Mouse (Mus musculus) hindbrain, embryonic 12.5 days (tissue): ENCODE results near the gene Nfu1. TPM values are rescaled to one million over a fixed set of nuclear protein-coding genes. Genes with fewer than 3 reads are reported as not detected.
"Not testable (repeated sequence)": the region's sequence is repeated elsewhere in the genome, so short reads cannot be mapped to it uniquely, and the experiment has no call there.

Experiments
- ATAC-seq: fragments of 200-750 bp; cut with Nextera tagmentation; 2 replicates; pipeline ENCODE4 v1.8.0; 2017; ENCODE audit warnings: moderate TSS enrichment; ENCODE audit not compliant: low FRiP score
- H3K27ac ChIP-seq: fragments of 300-500 bp; sonication (generic); 2 replicates; pipeline ENCODE4 v1.5.1; 2016; ENCODE audit warnings: mild to moderate bottlenecking
- H3K27me3 ChIP-seq: fragments of 300-500 bp; sonication (generic); 2 replicates; pipeline ENCODE4 v1.6.1; 2016; ENCODE audit warnings: mild to moderate bottlenecking
- H3K36me3 ChIP-seq: fragments of 300-500 bp; sonication (generic); 2 replicates; pipeline ENCODE4 v1.6.1; 2016; ENCODE audit warnings: mild to moderate bottlenecking
- H3K4me1 ChIP-seq: fragments of 300-500 bp; sonication (generic); 2 replicates; pipeline ENCODE4 v1.6.1; 2016
- H3K4me2 ChIP-seq: fragments of 300-500 bp; sonication (generic); replicated peaks from 2 replicates; pipeline ENCODE4 v1.6.1; 2016; ENCODE audit warnings: mild to moderate bottlenecking
- H3K4me3 ChIP-seq: fragments of 300-500 bp; sonication (generic); 2 replicates; pipeline ENCODE4 v1.5.1; 2016; ENCODE audit warnings: mild to moderate bottlenecking
- H3K9ac ChIP-seq: fragments of 300-500 bp; sonication (generic); 2 replicates; pipeline ENCODE4 v1.6.1; 2016; ENCODE audit warnings: mild to moderate bottlenecking, moderate library complexity
- H3K9me3 ChIP-seq: fragments of 300-500 bp; sonication (generic); replicated peaks from 2 replicates; pipeline ENCODE4 v1.6.1; 2016; ENCODE audit warnings: mild to moderate bottlenecking
- WGBS: fragments of 180-500 bp; shearing (Covaris S2); methylation state at CpG from one replicate; pipeline ENCODE4 v1.1.7; 2016; 5-methylcytosine and 5-hydroxymethylcytosine counted together
- polyA plus RNA-seq: library from polyadenylated mRNA; unstranded; fragments of >200 nt; fragmentation: Nextera tagmentation; extraction: Ambion mirVana; gene quantifications from 2 replicates; pipeline ENCODE4 v1.2.1, GENCODE M21; 2016

Nfu1 gene
- polyA plus RNA-seq, 1 experiment from 2014 or later = 94.0 TPM

DNA sequence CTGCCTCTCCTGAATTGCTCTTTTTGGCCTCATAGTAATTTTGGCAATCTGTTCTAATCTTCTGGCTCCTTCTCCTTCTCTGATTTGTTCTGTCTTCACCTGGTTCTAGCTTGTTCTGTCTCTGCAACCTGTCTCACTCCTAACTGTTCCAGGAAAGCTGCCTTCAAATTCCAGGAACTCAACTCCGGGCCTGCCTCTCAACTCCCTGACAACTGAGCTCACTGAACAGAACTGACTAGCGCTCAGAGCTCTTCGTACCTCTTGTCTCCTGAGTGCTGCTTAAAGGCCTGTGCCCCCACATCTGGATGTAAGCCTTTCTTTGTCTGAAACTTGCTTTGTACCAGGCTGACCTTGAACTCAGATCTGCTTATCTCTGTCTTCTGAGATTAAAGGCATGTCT is 23.4 kb downstream of the Nfu1 start:
- no peaks in the 10 kb centered on the region for H3K4me1 ChIP-seq
- H3K36me3 ChIP-seq = peaks cover 22% of the 10 kb centered on the region
- H3K4me2 ChIP-seq = no peak overlapping the region
- no peak overlapping the region for H3K27ac ChIP-seq
- no peak overlapping the region for H3K4me3 ChIP-seq
- H3K27me3 ChIP-seq = no peaks in the 10 kb centered on the region
- no peak overlapping the region for H3K9ac ChIP-seq
- ATAC-seq = no peak
- 0 out of 2 replicates have a peak, but pooled peaks cover 5% of the 10 kb centered on the region for H3K9me3 ChIP-seq
- 93% methylated on average over 3 of the region's 3 CpGs for WGBS

DNA sequence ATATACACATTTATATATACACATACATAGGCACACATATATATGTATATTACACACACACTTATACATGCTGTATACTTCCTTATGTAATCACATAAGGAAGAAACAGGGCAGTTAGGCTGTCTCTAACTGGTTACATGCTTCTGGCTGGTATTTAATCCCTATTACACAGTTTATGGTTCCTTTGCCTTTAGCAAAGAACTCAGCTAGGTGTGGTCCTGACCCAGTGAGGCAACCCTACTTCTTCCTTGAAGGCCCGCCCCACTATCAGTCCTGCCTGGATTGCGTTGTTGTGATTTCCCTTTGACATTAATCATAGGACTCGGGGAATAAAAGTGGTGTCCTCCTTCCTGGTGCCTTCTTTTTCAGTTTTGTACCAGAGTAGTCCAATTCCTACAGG is 25.4 kb downstream of the Nfu1 start:
- no peak for ATAC-seq
- H3K27ac ChIP-seq = no peak overlapping the region
- no peaks in the 10 kb centered on the region for H3K27me3 ChIP-seq
- 0 out of 2 replicates have a peak, but pooled peaks cover 5% of the 10 kb centered on the region for H3K9me3 ChIP-seq
- no peak overlapping the region for H3K4me2 ChIP-seq
- peaks cover 4% of the 10 kb centered on the region; the same call in 1 of the 2 replicates for H3K36me3 ChIP-seq
- H3K9ac ChIP-seq = no peak overlapping the region
- WGBS = 97% methylated on average over 3 of the region's 3 CpGs
- H3K4me1 ChIP-seq = no peaks in the 10 kb centered on the region
- H3K4me3 ChIP-seq = no peak overlapping the region

DNA sequence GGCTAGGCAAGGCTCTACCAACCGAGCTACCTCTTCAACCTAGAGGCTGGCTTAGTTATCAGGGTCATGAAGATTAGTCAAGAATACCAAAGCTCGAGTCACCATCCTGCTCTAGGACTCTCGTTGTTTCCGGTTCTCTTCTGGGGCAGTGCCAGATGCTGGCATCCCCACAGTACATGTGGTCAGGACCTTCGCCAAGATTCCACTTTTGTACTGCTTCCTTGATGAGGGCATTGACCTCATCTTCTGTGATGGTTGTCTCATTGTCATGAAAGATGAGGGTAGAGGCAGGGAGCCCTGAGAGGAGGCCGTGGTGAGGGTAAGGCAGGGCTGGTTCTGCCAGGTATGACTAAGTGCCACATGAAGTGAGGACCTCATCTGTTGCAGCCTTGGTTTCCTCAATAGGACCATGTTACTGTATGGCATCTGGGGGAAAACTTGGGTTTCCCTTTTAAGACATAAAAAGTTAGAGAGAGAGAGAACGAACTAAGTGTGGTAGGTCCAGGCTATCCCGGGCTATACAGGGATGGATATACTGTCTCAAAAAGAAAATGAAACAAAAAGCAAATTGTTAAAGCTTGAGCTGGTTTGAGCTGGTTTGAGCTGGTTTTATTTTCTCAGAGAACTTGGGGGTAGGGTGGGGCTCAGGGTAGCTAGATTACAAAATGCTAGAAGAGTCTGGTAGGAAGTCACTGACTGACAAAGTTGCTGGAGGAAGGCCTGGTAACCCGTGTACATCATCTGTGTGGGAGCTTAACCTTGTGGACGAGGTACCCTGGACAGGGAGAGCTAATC is 29.0 kb downstream of the Nfu1 start:
- Histone ChIP-seq H3K4me1 (no peaks in the 10 kb centered on the region), H3K4me3 (no peak overlapping the region), H3K4me2 (no peak overlapping the region), H3K9me3 (0 out of 2 replicates have a peak, but pooled peaks cover 5% of the 10 kb centered on the region), H3K27me3 (no peaks in the 10 kb centered on the region), H3K9ac (no peak overlapping the region), H3K36me3 (no peaks in the 10 kb centered on the region), H3K27ac (no peak overlapping the region)
- 92% methylated on average over 10 of the region's 10 CpGs for WGBS
- ATAC-seq = no peak

DNA sequence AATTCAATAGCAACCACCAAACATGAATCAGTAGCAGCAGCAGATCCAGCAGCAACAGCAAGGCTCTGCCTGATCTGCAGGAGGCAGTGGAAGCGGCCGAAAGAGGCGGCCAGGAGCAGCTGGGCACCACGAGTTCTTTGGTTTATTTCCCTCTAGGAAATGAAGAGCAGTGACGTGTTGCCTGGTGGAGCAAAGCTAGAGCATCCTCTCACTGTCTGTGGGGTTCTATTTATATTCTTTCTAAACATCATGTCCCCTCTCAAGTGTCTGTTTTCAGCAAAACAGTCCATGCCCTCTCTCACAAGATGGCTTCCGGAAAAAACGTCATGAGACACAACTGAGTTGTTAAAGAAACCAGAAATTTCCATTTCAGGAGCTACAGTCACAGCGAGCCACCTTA is 30.1 kb downstream of the Nfu1 start:
- Histone ChIP-seq H3K4me2 (no peak overlapping the region), H3K27me3 (no peaks in the 10 kb centered on the region), H3K27ac (no peak overlapping the region), H3K9ac (no peak overlapping the region), H3K4me3 (no peak overlapping the region), H3K36me3 (no peaks in the 10 kb centered on the region), H3K4me1 (peaks cover 8% of the 10 kb centered on the region), H3K9me3 (0 out of 2 replicates have a peak, but pooled peaks cover 5% of the 10 kb centered on the region)
- WGBS = 91% methylated on average over 8 of the region's 8 CpGs
- no peak for ATAC-seq

DNA sequence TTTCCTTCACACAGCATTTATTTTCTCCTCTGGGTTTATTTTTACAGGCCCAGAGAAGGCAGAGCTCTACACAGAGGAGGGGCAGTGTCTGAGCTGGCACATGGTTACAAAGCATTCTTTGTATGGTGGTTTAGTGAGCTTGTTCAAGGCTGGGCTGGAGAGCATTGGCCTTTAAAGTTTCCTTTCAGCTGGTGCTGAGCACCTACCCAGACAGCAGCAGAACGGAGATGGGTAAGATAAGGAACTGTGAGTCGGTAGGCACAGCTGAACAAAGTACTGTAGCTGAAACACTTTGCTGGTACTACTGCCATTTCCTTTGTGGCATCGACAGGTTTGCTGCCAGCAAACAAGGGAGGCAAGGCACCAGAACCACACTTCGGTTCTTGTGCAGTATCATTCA is 31.9 kb downstream of the Nfu1 start:
- ATAC-seq = no peak
- Histone ChIP-seq H3K27me3 (no peaks in the 10 kb centered on the region), H3K4me3 (no peak overlapping the region), H3K27ac (peak overlapping the region; percentile 62; the same call in 1 of the 2 replicates), H3K36me3 (no peaks in the 10 kb centered on the region), H3K9me3 (0 out of 2 replicates have a peak, but pooled peaks cover 5% of the 10 kb centered on the region), H3K4me1 (peaks cover 10% of the 10 kb centered on the region), H3K9ac (no peak overlapping the region), H3K4me2 (no peak overlapping the region)
- WGBS = 79% methylated on average over 4 of the region's 4 CpGs

DNA sequence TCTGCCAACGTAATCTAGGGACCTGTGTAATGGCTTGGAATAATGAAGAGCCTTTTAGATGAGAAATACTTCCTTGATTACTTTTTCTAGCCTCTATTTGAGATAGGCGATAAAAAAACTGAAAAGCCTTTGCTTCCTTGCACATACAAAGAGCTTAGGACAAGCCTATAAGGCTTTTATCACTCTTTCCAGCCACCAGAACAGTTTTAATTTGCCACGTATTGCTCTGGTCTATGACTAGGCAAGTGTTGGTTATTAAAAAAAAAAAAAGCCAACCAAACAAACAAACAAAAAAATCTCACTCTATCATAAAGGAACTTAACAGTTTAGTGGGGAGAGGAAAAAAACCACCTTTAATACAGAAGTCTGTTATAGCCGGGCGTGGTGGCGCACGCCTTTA is 32.4 kb downstream of the Nfu1 start:
- WGBS = 86% methylated on average over 7 of the region's 7 CpGs
- Histone ChIP-seq H3K9me3 (0 out of 2 replicates have a peak, but pooled peaks cover 5% of the 10 kb centered on the region), H3K27me3 (no peaks in the 10 kb centered on the region), H3K4me3 (no peak overlapping the region), H3K4me2 (peak overlapping the region; percentile 75), H3K4me1 (peaks cover 10% of the 10 kb centered on the region), H3K27ac (peak overlapping the region; percentile 62; the same call in 1 of the 2 replicates), H3K9ac (no peak overlapping the region), H3K36me3 (no peaks in the 10 kb centered on the region)
- no peak for ATAC-seq

DNA sequence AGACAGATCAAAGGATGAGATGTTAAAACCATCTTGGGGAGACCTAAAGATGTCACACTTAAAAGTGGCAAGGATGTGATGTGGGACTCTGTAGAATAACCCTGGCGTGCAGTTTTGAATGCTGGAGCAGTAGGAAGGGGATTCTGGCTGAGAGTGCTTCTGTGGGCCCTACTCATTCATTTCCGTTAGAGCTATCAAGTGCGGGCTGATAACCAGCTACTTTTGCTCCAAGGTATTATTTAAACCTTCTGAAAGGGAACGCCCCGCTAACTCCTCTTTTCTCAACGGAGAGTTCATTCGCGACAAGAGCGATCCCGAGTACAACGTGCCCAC is 32.9 kb downstream of the Nfu1 start:
- Histone ChIP-seq H3K27ac (peak overlapping the region; percentile 98), H3K4me2 (peak overlapping the region; percentile 75), H3K4me3 (peak overlapping the region; percentile 84), H3K4me1 (peaks cover 10% of the 10 kb centered on the region), H3K36me3 (no peaks in the 10 kb centered on the region), H3K27me3 (no peaks in the 10 kb centered on the region), H3K9ac (peak overlapping the region; percentile 91), H3K9me3 (0 out of 2 replicates have a peak, but pooled peaks cover 2% of the 10 kb centered on the region)
- ATAC-seq = no peak
- WGBS = under 1% methylated on average over 11 of the region's 11 CpGs

DNA sequence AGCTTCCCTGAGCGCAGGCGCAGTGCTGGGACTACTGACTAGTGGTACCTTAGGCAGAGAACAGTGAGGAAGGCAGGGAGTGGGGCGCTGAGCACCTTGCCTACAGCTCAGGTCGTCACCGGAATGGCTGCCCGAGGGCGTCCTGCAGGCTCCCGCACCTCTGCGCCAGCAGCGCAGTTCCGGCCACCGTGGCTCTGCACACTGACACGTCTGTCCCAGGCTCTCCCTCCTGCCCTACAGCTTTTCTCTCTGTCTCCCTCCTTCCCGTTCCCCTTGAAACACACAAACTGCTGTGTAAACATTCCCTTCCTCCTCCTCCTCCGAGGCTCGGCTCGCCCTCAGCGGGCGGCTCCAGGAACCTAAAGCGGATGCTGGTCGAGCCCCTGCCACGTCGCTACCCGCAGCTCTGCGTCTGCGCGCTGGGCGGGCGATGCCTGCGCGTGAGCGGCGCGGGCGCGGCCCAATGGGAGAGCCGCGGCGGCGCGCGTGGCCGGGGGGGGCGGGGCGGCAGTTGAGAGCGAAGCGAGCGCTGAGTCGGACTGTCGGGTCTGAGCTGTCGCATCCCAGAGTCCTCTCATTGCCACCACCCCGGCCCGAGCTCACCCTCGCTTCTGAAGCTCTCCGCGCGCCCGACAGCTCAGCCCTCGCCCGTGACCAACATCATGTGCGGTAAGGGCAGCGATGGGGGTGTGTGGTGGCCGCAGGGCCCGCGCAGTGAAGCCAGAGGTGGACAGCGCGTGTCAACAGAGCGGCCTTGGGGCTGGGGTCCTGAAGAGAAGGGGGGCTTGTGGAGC is 33.5 kb downstream of the Nfu1 start, which contains the start of gene Gfpt1:
Gene Gfpt1, plus strand, starts transcription at position 510 of the 794 bp plus-strand sequence.
- under 1% methylated on average over 67 of the region's 68 CpGs for WGBS
- ATAC-seq = peak; percentile 97

DNA sequence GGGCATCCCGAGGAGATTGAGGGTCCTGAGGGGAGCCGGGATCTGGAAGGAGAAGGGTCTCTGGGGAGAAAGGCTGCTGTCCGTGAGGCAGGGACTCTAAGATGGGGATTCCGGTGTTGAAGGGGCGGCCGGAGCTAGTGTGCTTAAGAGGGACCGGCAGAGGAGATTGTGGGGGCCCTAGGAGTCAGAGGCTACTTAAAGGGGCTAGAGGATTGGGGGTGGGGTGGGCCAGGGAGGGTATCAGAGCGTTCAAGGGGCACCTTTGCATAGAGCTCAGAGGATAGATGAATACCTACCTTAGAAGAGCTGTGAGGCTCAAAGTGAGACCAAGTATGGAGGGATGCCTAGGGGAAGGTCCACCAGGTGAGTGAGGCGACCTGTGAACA is 34.1 kb downstream of the Nfu1 start:
- Histone ChIP-seq H3K27me3 (no peaks in the 10 kb centered on the region), H3K4me1 (peaks cover 10% of the 10 kb centered on the region), H3K9ac (peak overlapping the region; percentile 91), H3K9me3 (no peaks in the 10 kb centered on the region), H3K36me3 (no peaks in the 10 kb centered on the region), H3K27ac (peak overlapping the region; percentile 98), H3K4me3 (peak overlapping the region; percentile 84), H3K4me2 (peak overlapping the region; percentile 75)
- 1% methylated on average over 9 of the region's 9 CpGs for WGBS
- peak; percentile 65 for ATAC-seq

More for the DNA sequence above, 33.5 kb downstream of the Nfu1 start, which contains the start of gene Gfpt1:
- no peaks in the 10 kb centered on the region for H3K27me3 ChIP-seq
- peak within 1 kb of the TSS; percentile 84 for H3K4me3 ChIP-seq
- peak within 1 kb of the TSS; percentile 98 for H3K27ac ChIP-seq
- peak within 1 kb of the TSS; percentile 75 for H3K4me2 ChIP-seq
- H3K9ac ChIP-seq = peak within 1 kb of the TSS; percentile 91
- H3K36me3 ChIP-seq = no peaks in the 10 kb centered on the region
- H3K9me3 ChIP-seq = no peaks in the 10 kb centered on the region
- H3K4me1 ChIP-seq = peaks cover 10% of the 10 kb centered on the region

DNA sequence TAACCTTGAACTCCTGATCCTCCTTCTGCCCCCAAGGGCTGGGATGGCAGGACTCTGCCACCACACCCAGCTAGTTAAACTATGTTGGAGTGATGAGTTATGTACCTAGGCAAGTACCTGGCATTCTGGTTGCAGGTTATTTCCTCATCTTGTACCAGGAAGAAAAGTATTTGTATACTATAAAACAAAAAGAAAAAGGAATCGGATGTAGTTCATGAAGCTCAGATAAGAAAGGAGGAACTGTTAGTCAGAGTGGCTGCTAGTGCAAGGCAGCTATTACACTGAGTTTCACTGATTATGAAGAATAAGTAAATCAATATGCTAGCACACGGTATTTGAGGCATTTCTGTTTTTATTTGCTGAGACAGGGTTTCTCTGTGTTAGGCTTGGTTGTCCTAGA is 35.9 kb downstream of the Nfu1 start:
- no peaks in the 10 kb centered on the region for H3K9me3 ChIP-seq
- H3K4me2 ChIP-seq = no peak overlapping the region
- H3K27ac ChIP-seq = no peak overlapping the region
- no peak for ATAC-seq
- no peak overlapping the region for H3K4me3 ChIP-seq
- no peaks in the 10 kb centered on the region for H3K27me3 ChIP-seq
- WGBS = 89% methylated on average over 2 of the region's 2 CpGs
- H3K4me1 ChIP-seq = peaks cover 10% of the 10 kb centered on the region
- H3K36me3 ChIP-seq = 0 out of 2 replicates have a peak, but pooled peaks cover 3% of the 10 kb centered on the region
- no peak overlapping the region for H3K9ac ChIP-seq

DNA sequence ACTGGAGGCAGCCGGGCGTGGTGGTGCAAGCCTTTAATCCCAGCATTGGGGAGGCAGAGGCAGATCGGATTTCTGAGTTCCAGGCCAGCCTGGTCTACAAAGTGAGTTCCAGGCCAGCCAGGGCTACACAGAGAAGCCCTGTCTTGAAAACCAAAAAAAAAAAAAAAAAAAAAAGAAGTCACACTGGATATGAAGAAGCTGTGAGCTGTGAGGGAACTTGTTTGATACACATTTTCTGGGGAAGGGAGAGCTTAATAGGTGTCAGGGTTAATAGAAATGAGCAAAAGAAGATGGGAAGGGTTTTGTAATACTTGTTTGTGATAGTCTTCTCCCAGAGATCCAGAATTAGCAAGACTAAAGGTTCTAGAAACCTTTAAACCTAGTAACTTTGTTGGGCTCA is 36.5 kb downstream of the Nfu1 start:
- Histone ChIP-seq H3K27me3 (no peaks in the 10 kb centered on the region), H3K27ac (no peak overlapping the region), H3K9ac (no peak overlapping the region), H3K4me1 (peaks cover 10% of the 10 kb centered on the region), H3K4me3 (no peak overlapping the region), H3K9me3 (no peaks in the 10 kb centered on the region), H3K4me2 (no peak overlapping the region), H3K36me3 (0 out of 2 replicates have a peak, but pooled peaks cover 3% of the 10 kb centered on the region)
- ATAC-seq = no peak
- WGBS = 84% methylated on average over 3 of the region's 3 CpGs

DNA sequence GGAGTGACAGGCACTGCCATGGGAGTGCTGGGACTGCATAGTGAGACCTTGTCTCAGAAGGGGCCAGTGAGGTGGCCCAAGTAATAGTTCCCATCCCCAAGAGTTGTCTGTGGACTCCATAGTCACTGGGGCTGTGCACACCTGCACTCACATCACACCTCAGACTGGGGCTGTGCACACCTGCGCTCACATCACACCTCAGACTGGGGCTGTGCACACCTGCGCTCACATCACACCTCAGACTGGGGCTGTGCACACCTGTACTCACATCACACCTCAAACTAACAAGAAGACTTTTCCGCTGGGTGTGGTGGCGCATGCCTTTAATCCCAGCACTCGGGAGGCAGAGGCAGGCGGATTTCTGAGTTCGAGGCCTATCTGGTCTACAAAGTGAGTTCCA is 39.7 kb downstream of the Nfu1 start:
- H3K9me3 ChIP-seq, H3K4me2 ChIP-seq, H3K27me3 ChIP-seq, H3K4me3 ChIP-seq, H3K4me1 ChIP-seq, H3K9ac ChIP-seq, H3K27ac ChIP-seq, ATAC-seq: not testable (repeated sequence)
- WGBS = 96% methylated on average over 7 of the region's 7 CpGs
- peaks cover 26% of the 10 kb centered on the region for H3K36me3 ChIP-seq
